Mouse (Mus musculus): Measurements from ENCODE around the gene Fut1.

- TF ChIP-seq CTCF (IDR thresholded peaks at IDR 0.05; ENCODE audit: low read depth, low read length) (no peak), POLR2A (IDR thresholded peaks at IDR 0.05; ENCODE audit: extremely low read depth, insufficient read depth, low read length) (no peak)
These were observed 48.4 kb downstream of the Fut1 start for GRCm38 (mm10) chr7:45665303-45666138.

Data from liver, adult 2 months (tissue).